Mouse (Mus musculus) small intestine, adult 2 months (tissue): ENCODE measurements around the gene Tlr8.
"Not testable (repeated sequence)": the region's sequence is repeated elsewhere in the genome, so short reads cannot be mapped to it uniquely, and the experiment has no call there.

Experiments
- CTCF ChIP-seq: fragments of 200-500 bp; IDR thresholded peaks from 2 replicates; pipeline ENCODE4 v1.5.1; 2012; ENCODE audit warnings: low read depth, mild to moderate bottlenecking, control low read depth, inconsistent platforms, low read length, moderate library complexity, mixed read lengths; ENCODE audit not compliant: insufficient replicate concordance, insufficient read length; ENCODE audit errors: extremely low read depth
- POLR2A ChIP-seq: fragments of 200-500 bp; IDR thresholded peaks from 2 replicates; pipeline ENCODE4 v1.6.1; 2012; ENCODE audit warnings: low read depth, mild to moderate bottlenecking, control low read depth, inconsistent platforms, low read length, moderate library complexity

DNA sequence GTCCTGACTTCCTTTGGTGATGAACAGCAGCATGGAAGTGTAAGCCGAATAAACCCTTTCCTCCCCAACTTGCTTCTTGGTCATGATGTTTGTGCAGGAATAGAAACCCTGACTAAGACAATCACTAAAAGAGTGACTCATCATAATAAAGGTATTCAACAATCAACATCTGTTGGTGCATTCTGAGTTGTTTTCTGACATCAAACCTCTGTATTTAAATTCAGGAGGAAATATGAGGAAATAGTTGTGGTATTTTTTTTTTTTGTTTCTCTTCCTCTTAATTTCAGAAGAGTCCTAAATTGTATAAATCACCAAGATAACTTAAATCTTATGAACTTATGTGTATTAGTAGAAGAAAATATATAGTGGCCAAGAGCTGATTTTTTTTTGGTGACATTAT, 37.9 kb upstream of the Tlr8 start:
- TF ChIP-seq CTCF, POLR2A: not testable (repeated sequence)
